Mouse (Mus musculus) layer of hippocampus, postnatal 10 days (tissue): Measurements from ENCODE around the gene Tenm2. TPM values are rescaled to one million over a fixed set of nuclear protein-coding genes. Genes with fewer than 3 reads are reported as not detected.

Experiments used
- DNase-seq, 2 experiments: peaks; one replicate each; pipeline ENCODE4 v3.0.0; 2021; ENCODE audit warnings: low spot score in 2 of 2
- total RNA-seq, 2 experiments: library from RNA; stranded (reverse); gene quantifications; 2 replicates each; pipeline ENCODE4 v1.2.3; 2021

Tenm2 gene
- total RNA-seq, 2 experiments from 2014 or later: 183 to 230 TPM

GRCm38 (mm10) chr11:36223716-36224439 lies 1011.9 kb downstream of the Tenm2 start:
- no peak for DNase-seq

- no peak for DNase-seq
These were observed 1013.7 kb downstream of the Tenm2 start for GRCm38 (mm10) chr11:36222071-36222470.

- peak; percentile 77 to 84 for DNase-seq
These were observed 1014.3 kb downstream of the Tenm2 start for GRCm38 (mm10) chr11:36221271-36221975.

GRCm38 (mm10) chr11:36220651-36221050 lies 1015.1 kb downstream of the Tenm2 start:
- DNase-seq: peak in 1 of 2 experiments; percentile 22

GRCm38 (mm10) chr11:36219586-36219985 lies 1016.2 kb downstream of the Tenm2 start:
- DNase-seq: no peak

GRCm38 (mm10) chr11:36214589-36214988 lies 1021.2 kb downstream of the Tenm2 start:
- no peak for DNase-seq

- DNase-seq: no peak
These were observed 1031.4 kb downstream of the Tenm2 start for GRCm38 (mm10) chr11:36204381-36204780.

- DNase-seq: no peak
These were observed 1031.9 kb downstream of the Tenm2 start for GRCm38 (mm10) chr11:36203896-36204295.

GRCm38 (mm10) chr11:36194348-36194747 lies 1041.4 kb downstream of the Tenm2 start:
- DNase-seq: no peak

- DNase-seq: peak; percentile 60 to 71
These were observed 1059.7 kb downstream of the Tenm2 start for GRCm38 (mm10) chr11:36176106-36176505.

- peak in 1 of 2 experiments; percentile 8 for DNase-seq
These were observed 1062.6 kb downstream of the Tenm2 start for GRCm38 (mm10) chr11:36173076-36173690.

GRCm38 (mm10) chr11:36172520-36172919 lies 1063.2 kb downstream of the Tenm2 start:
- no peak for DNase-seq

GRCm38 (mm10) chr11:36171991-36172390 lies 1063.8 kb downstream of the Tenm2 start:
- peak in 1 of 2 experiments; percentile 5 for DNase-seq

- peak in 1 of 2 experiments; percentile 7 for DNase-seq
These were observed 1064.5 kb downstream of the Tenm2 start for GRCm38 (mm10) chr11:36171221-36171620.

- DNase-seq: peak in 1 of 2 experiments; percentile 7
These were observed 1066.0 kb downstream of the Tenm2 start for GRCm38 (mm10) chr11:36169738-36170137.

GRCm38 (mm10) chr11:36168921-36169537 lies 1066.7 kb downstream of the Tenm2 start:
- peak in 1 of 2 experiments; percentile 17 for DNase-seq

- no peak for DNase-seq
These were observed 1067.9 kb downstream of the Tenm2 start for GRCm38 (mm10) chr11:36167766-36168318.

- peak in 1 of 2 experiments; percentile 5 for DNase-seq
These were observed 1072.2 kb downstream of the Tenm2 start for GRCm38 (mm10) chr11:36163580-36163979.

- DNase-seq: peak; percentile 1 to 4
These were observed 1073.9 kb downstream of the Tenm2 start for GRCm38 (mm10) chr11:36161765-36162321.

- DNase-seq: no peak
These were observed 1082.3 kb downstream of the Tenm2 start for GRCm38 (mm10) chr11:36153450-36153849.

- no peak for DNase-seq
These were observed 1082.8 kb downstream of the Tenm2 start for GRCm38 (mm10) chr11:36153011-36153410.
